14 mouse cellular contexts compared by ENCODE assay signal in the genomic region with DNA sequence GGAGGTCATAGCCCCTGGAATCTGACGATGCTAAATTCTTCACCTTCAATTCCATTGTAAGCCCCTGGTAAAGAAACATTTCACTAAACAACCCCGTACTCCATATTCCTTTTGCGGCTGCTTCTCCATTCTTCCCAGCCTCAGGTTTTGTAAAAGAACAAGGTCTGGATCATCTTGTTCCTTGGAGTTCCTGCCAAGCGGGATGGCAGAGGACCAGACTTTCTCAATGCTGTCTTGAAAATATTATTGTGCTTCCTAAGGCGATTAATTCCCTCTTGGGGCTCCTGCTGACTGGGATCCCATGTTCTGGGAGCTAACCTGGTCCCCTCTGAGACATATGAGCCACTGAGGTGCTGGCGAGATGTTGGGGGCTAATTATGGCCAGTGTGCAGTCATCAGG. TPM values are rescaled to one million over a fixed set of nuclear protein-coding genes. Genes with fewer than 3 reads are reported as not detected.
A peak's percentile ranks its signal among the peaks of the same experiment; 100 is the strongest.
DNase-seq lines count a peak whose midpoint lies in the region; ATAC-seq and TF ChIP-seq lines count a peak whose summit lies in the region.
"Had no signal": no experiment of that assay in that cellular context is flagged by ENCODE, and none has a peak within 500 bp of the region (broad histone marks: within the 10 kb centered on the region; RNA-seq: fewer than 3 reads in every experiment).

No protein-coding gene starts in this region.

- H3K36me3 ChIP-seq in lung, postnatal 0 days (ENCODE audit: insufficient read depth, low read length) = no peaks in the 10 kb centered on the region
- no peaks in the 10 kb centered on the region for H3K36me3 ChIP-seq in heart, embryonic 10.5 days
- H3K36me3 ChIP-seq in embryonic facial prominence, embryonic 10.5 days (replicated peaks) = no peaks in the 10 kb centered on the region
- H3K36me3 ChIP-seq in midbrain, embryonic 11.5 days (ENCODE audit: control insufficient read depth, insufficient read depth, low read length) = no peaks in the 10 kb centered on the region
- H3K36me3 ChIP-seq: forebrain, embryonic 12.5 days; midbrain, embryonic 15.5 days had no signal

- no peak overlapping the region for H3K9ac ChIP-seq in lung, postnatal 0 days (replicated peaks; ENCODE audit: low read depth)
- no peak overlapping the region for H3K9ac ChIP-seq in midbrain, embryonic 11.5 days (ENCODE audit: low read length)
- H3K9ac ChIP-seq: forebrain, embryonic 12.5 days; midbrain, embryonic 15.5 days had no signal

- no peaks in the 10 kb centered on the region for H3K4me1 ChIP-seq in lung, postnatal 0 days (ENCODE audit: insufficient read depth, low read depth, low read length)
- peaks cover 10% of the 10 kb centered on the region for H3K4me1 ChIP-seq in heart, embryonic 10.5 days
- peaks cover 4% of the 10 kb centered on the region; the same call in 1 of the 2 replicates for H3K4me1 ChIP-seq in embryonic facial prominence, embryonic 10.5 days
- no peaks in the 10 kb centered on the region for H3K4me1 ChIP-seq in midbrain, embryonic 11.5 days (ENCODE audit: control insufficient read depth, insufficient read depth, low read length)
- H3K4me1 ChIP-seq: forebrain, embryonic 12.5 days; midbrain, embryonic 15.5 days had no signal

- no peak for TF ChIP-seq EP300 in lung, postnatal 0 days (IDR thresholded peaks at IDR 0.05)

- WGBS in lung, postnatal 0 days = 86% methylated on average over 6 of the region's 6 CpGs
- 82% methylated on average over 6 of the region's 6 CpGs for WGBS in heart, embryonic 10.5 days
- WGBS in embryonic facial prominence, embryonic 10.5 days = 90% methylated on average over 6 of the region's 6 CpGs
- WGBS in midbrain, embryonic 11.5 days = 95% methylated on average over 6 of the region's 6 CpGs

- no peak for ATAC-seq in lung, postnatal 0 days
- no peak for ATAC-seq in midbrain, embryonic 11.5 days (ENCODE audit: low FRiP score)
- ATAC-seq: midbrain, embryonic 15.5 days had no signal

- TF ChIP-seq CTCF in lung, postnatal 0 days (IDR thresholded peaks at IDR 0.05) = no peak

- H3K9me3 ChIP-seq in lung, postnatal 0 days (ENCODE audit: low read length) = no peaks in the 10 kb centered on the region
- no peaks in the 10 kb centered on the region for H3K9me3 ChIP-seq in heart, embryonic 10.5 days
- H3K9me3 ChIP-seq in embryonic facial prominence, embryonic 10.5 days = no peaks in the 10 kb centered on the region
- H3K9me3 ChIP-seq in midbrain, embryonic 11.5 days (ENCODE audit: control insufficient read depth, low read length) = no peaks in the 10 kb centered on the region
- H3K9me3 ChIP-seq: forebrain, embryonic 12.5 days; midbrain, embryonic 15.5 days had no signal

- no peaks in the 10 kb centered on the region for H3K27me3 ChIP-seq in lung, postnatal 0 days (replicated peaks; ENCODE audit: insufficient read depth, low read length)
- H3K27me3 ChIP-seq in heart, embryonic 10.5 days (ENCODE audit: insufficient read depth, poor library complexity, severe bottlenecking) = no peaks in the 10 kb centered on the region
- H3K27me3 ChIP-seq in embryonic facial prominence, embryonic 10.5 days (replicated peaks; ENCODE audit: low read depth, poor library complexity, severe bottlenecking) = no peaks in the 10 kb centered on the region
- H3K27me3 ChIP-seq in midbrain, embryonic 11.5 days (ENCODE audit: control insufficient read depth, insufficient read depth, low read length) = no peaks in the 10 kb centered on the region
- H3K27me3 ChIP-seq: forebrain, embryonic 12.5 days; midbrain, embryonic 15.5 days had no signal

- no peak overlapping the region for H3K4me3 ChIP-seq in lung, postnatal 0 days (ENCODE audit: low read depth, low read length)
- H3K4me3 ChIP-seq in heart, embryonic 10.5 days = no peak overlapping the region
- H3K4me3 ChIP-seq in embryonic facial prominence, embryonic 10.5 days = no peak overlapping the region
- no peak overlapping the region for H3K4me3 ChIP-seq in midbrain, embryonic 11.5 days (ENCODE audit: low read depth, low read length)
- H3K4me3 ChIP-seq: forebrain, embryonic 12.5 days; midbrain, embryonic 15.5 days had no signal

- H3K27ac ChIP-seq in lung, postnatal 0 days (ENCODE audit: low read length) = no peak overlapping the region
- H3K27ac ChIP-seq in heart, embryonic 10.5 days = no peak overlapping the region
- H3K27ac ChIP-seq in embryonic facial prominence, embryonic 10.5 days (replicated peaks) = no peak overlapping the region
- H3K27ac ChIP-seq in midbrain, embryonic 11.5 days (ENCODE audit: low read depth, low read length) = no peak overlapping the region
- H3K27ac ChIP-seq: forebrain, embryonic 12.5 days; midbrain, embryonic 15.5 days had no signal

- H3K4me2 ChIP-seq in lung, postnatal 0 days (replicated peaks; ENCODE audit: low read depth, low read length) = no peak overlapping the region
- H3K4me2 ChIP-seq in midbrain, embryonic 11.5 days = no peak overlapping the region
- H3K4me2 ChIP-seq: forebrain, embryonic 12.5 days; midbrain, embryonic 15.5 days had no signal

- peak; percentile 27 for DNase-seq in lung, postnatal 36 days
- no peak for DNase-seq in lung, postnatal 0 days (ENCODE audit: low spot score)
- DNase-seq in gastrocnemius, adult 18-20 months (ENCODE audit: low spot score) = peak; percentile 83
- DNase-seq in layer of hippocampus, postnatal 14 days (ENCODE audit: low spot score in 2 of 2) = peak; percentile 50 to 77
- peak; percentile 60 for DNase-seq in skeletal muscle tissue, adult 2 months (ENCODE audit: low read depth, low spot score)
- no peak for DNase-seq in heart, embryonic 10.5 days (ENCODE audit: low spot score)
- no peak for DNase-seq in embryonic facial prominence, embryonic 10.5 days (ENCODE audit: low spot score)
- DNase-seq in midbrain, embryonic 11.5 days (ENCODE audit: low spot score, missing footprints) = no peak
- DNase-seq: heart, postnatal 10 days; kidney, adult 2 months had no signal

RNA-seq across cellular contexts. Expression of gene Sccpdh, which starts 37.1 kb away (rescaled TPM):
- polyA plus RNA-seq in lung, postnatal 0 days (2015; fragmentation: Nextera tagmentation; extraction: Ambion mirVana) = 52.8 and 54.1 TPM in 2 replicates
- 10 to 100 TPM; 38.7 to 41.2 TPM for total RNA-seq in gastrocnemius, adult 18-20 months (2021)
- 10 to 100 TPM; 69.1 to 69.4 TPM for total RNA-seq in layer of hippocampus, postnatal 14 days (2021)
- 84.4 and 91.4 TPM in 2 replicates for polyA plus RNA-seq in heart, embryonic 10.5 days (2016; fragmentation: Nextera tagmentation; extraction: Ambion mirVana)
- 68.4 and 78.8 TPM in 2 replicates for polyA plus RNA-seq in embryonic facial prominence, embryonic 10.5 days (2016; fragmentation: Nextera tagmentation; extraction: Ambion mirVana)
- polyA plus RNA-seq in midbrain, embryonic 11.5 days (2014; fragmentation: Nextera tagmentation; extraction: Ambion mirVana) = 95.6 and 101 TPM in 2 replicates

RNA-seq across cellular contexts. Expression of gene Kif28, which starts 39.9 kb away (rescaled TPM):
- polyA plus RNA-seq in lung, postnatal 0 days (2015; fragmentation: Nextera tagmentation; extraction: Ambion mirVana) = not detected in 2 replicates
- total RNA-seq in gastrocnemius, adult 18-20 months (2021) = under 1 TPM; 0.07 to 0.11 TPM
- total RNA-seq in layer of hippocampus, postnatal 14 days (2021) = under 1 TPM; 0.19 to 0.32 TPM
- 0.09 TPM in 1 of 2 replicates, not detected in the other for polyA plus RNA-seq in heart, embryonic 10.5 days (2016; fragmentation: Nextera tagmentation; extraction: Ambion mirVana)
- 0.06 TPM in 1 of 2 replicates, not detected in the other for polyA plus RNA-seq in embryonic facial prominence, embryonic 10.5 days (2016; fragmentation: Nextera tagmentation; extraction: Ambion mirVana)
- not detected in 2 replicates for polyA plus RNA-seq in midbrain, embryonic 11.5 days (2014; fragmentation: Nextera tagmentation; extraction: Ambion mirVana)
- total RNA-seq: adrenal gland, postnatal 36 days; liver, adult 2 months had no signal
- polyA plus RNA-seq: forebrain, embryonic 12.5 days; kidney, adult 2 months; liver, adult 2 months; midbrain, embryonic 15.5 days had no signal

Comparison
In these comparisons a context has a peak if more than half of its experiments do, and no peak if none do; other contexts are left out.
1. DNase-seq: peak in lung, postnatal 36 days (single experiment), gastrocnemius, adult 18-20 months (single experiment), layer of hippocampus, postnatal 14 days (2 of 2) and skeletal muscle tissue, adult 2 months (single experiment); none in lung, postnatal 0 days (single experiment), heart, embryonic 10.5 days (single experiment), embryonic facial prominence, embryonic 10.5 days (single experiment) and midbrain, embryonic 11.5 days (single experiment).